Mouse (Mus musculus) erythroblast, embryonic 14.5 days (primary cell): Measurements from ENCODE around the gene St6galnac5.

Source experiments
- GATA1 ChIP-seq: IDR thresholded peaks from 2 replicates; pipeline ENCODE4 v1.6.1; 2012; ENCODE audit warnings: low read length, inconsistent platforms, mixed read lengths
- TAL1 ChIP-seq: IDR thresholded peaks from 3 replicates; pipeline ENCODE4 v1.6.1; 2012; ENCODE audit warnings: low read length, inconsistent platforms, mixed read lengths

DNA sequence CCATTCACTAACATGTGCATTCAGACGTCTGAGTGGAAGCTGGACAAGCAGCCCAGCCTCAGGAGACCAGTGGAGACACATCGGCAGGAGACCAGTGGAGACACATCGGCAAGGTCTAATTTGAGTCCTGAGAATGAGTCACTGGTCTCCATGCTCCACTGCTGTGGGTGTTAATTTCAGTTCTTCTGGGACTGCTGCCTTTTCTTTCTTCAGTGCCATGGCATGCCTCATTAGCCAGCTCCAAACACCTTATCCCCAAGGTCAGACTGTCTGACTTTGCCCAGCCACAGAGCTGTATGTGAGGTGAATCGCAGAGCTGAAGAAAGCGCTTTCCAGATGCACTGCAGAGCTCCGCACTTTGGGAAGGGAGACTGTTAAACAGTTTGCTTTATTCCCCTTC lies 140.8 kb downstream of the St6galnac5 start:
- TF ChIP-seq GATA1 (no peak), TAL1 (no peak)
